Mouse (Mus musculus): ENCODE measurements around the gene Emx2. TPM values are rescaled to one million over a fixed set of nuclear protein-coding genes. Genes with fewer than 3 reads are reported as not detected.

The Emx2 gene
- polyA plus RNA-seq, 1 experiment from 2014 or later: 0.08 TPM

DNA sequence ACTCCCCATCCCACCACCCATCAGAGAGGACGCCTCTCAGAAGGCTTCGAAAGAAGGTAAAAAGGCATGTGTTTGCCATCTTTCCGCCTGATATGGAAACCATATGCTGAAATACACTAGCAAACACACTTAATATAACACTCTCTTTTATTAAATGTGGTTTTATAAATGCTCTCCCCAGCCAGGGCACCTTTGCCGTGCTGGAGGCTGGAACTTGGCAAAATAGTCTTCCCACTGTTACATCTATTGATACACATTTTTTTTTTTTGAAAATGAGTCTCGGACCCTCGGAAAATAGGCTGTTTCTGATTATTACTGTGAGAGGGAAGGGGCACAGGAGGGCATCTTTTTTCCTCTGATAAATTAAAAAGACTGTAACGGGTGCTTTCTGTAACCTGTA, 33.2 kb upstream of the Emx2 start:
- WGBS: 81% methylated on average over 7 of the region's 7 CpGs
- no peak overlapping the region for H3K4me2 ChIP-seq (replicated peaks; ENCODE audit: low read depth)
- no peaks in the 10 kb centered on the region for H3K27me3 ChIP-seq (ENCODE audit: control insufficient read depth, insufficient read depth, low read length)
- H3K9me3 ChIP-seq (ENCODE audit: control insufficient read depth, low read length): no peaks in the 10 kb centered on the region
- H3K4me3 ChIP-seq (ENCODE audit: low read depth, low read length): no peak overlapping the region
- H3K36me3 ChIP-seq (ENCODE audit: control insufficient read depth, insufficient read depth, low read length): no peaks in the 10 kb centered on the region
- H3K9ac ChIP-seq (ENCODE audit: low read length): no peak overlapping the region
- ATAC-seq (ENCODE audit: low FRiP score, low TSS enrichment) (no peak), DNase-seq (ENCODE audit: low spot score) (no peak)
- TF ChIP-seq EP300 (optimal IDR thresholded peaks at IDR 0.05): no peak
- TF ChIP-seq CTCF (IDR thresholded peaks at IDR 0.05; ENCODE audit: low read depth): no peak
- H3K27ac ChIP-seq (replicated peaks): no peak overlapping the region
- H3K4me1 ChIP-seq (replicated peaks; ENCODE audit: control insufficient read depth, insufficient read depth): no peaks in the 10 kb centered on the region

DNA sequence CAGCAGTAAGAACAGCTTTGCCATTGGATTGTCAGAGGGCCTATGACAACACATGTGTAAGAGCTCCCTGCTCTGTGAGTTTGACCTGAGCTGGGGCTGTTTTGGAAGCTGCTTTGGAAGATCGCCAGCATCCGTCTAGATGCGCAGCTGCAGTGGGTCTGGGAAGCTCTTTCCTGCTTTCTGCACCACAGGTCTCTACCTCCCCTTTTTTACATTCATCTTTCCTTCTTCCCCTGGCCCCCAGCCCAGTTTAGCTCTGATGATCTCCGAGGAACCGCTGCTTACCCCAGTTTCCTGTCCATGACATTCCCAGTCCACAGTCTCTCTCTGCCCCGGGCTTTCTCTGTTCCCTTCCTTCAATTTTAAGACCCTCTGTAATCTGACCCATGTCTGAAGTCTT, 25.9 kb upstream of the Emx2 start:
- Histone ChIP-seq H3K4me2 (replicated peaks; ENCODE audit: low read depth) (no peak overlapping the region), H3K27me3 (ENCODE audit: control insufficient read depth, insufficient read depth, low read length) (no peaks in the 10 kb centered on the region), H3K27ac (replicated peaks) (no peak overlapping the region), H3K9me3 (ENCODE audit: control insufficient read depth, low read length) (no peaks in the 10 kb centered on the region), H3K4me3 (ENCODE audit: low read depth, low read length) (no peak overlapping the region), H3K4me1 (replicated peaks; ENCODE audit: control insufficient read depth, insufficient read depth) (no peaks in the 10 kb centered on the region), H3K9ac (ENCODE audit: low read length) (no peak overlapping the region), H3K36me3 (ENCODE audit: control insufficient read depth, insufficient read depth, low read length) (no peaks in the 10 kb centered on the region)
- 33% methylated on average over 6 of the region's 6 CpGs for WGBS
- DNase-seq (ENCODE audit: low spot score) (no peak), ATAC-seq (ENCODE audit: low FRiP score, low TSS enrichment) (no peak)
- TF ChIP-seq EP300 (optimal IDR thresholded peaks at IDR 0.05) (no peak), CTCF (IDR thresholded peaks at IDR 0.05; ENCODE audit: low read depth) (no peak)

DNA sequence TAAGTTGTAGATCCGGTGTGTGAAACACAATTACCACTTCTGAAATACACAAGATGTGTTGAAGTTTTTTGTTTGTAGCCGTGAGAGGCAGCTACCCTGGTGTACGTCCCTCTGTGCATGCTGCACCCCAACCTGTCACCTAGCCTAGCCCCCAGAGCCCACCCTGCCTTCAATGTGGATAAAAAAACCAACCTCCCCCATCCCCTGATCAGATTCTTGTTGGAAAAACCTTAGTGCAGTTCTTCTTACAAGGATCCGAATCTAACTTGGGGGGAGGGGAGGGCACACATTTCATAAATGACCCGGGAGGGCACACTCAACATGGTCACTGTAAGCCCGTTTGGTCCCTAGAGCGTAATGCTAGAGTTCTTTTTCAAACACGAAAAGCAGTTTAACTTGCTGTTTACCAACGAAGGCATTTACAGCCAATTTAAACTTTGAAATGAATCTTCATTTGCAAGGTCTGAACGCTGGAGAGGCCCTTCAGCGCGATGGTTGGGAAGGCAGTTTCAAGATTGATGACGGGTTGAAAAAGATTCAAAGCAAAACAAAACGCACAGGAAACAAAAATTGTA, 7.5 kb upstream of the Emx2 start:
- H3K27me3 ChIP-seq (ENCODE audit: control insufficient read depth, insufficient read depth, low read length): peaks cover 45% of the 10 kb centered on the region
- no peaks in the 10 kb centered on the region for H3K36me3 ChIP-seq (ENCODE audit: control insufficient read depth, insufficient read depth, low read length)
- no peak overlapping the region for H3K4me2 ChIP-seq (replicated peaks; ENCODE audit: low read depth)
- 5% methylated on average over 14 of the region's 14 CpGs for WGBS
- no peaks in the 10 kb centered on the region for H3K4me1 ChIP-seq (replicated peaks; ENCODE audit: control insufficient read depth, insufficient read depth)
- H3K9ac ChIP-seq (ENCODE audit: low read length): no peak overlapping the region
- DNase-seq (ENCODE audit: low spot score) (no peak), ATAC-seq (ENCODE audit: low FRiP score, low TSS enrichment) (no peak)
- H3K27ac ChIP-seq (replicated peaks): no peak overlapping the region
- H3K9me3 ChIP-seq (ENCODE audit: control insufficient read depth, low read length): no peaks in the 10 kb centered on the region
- TF ChIP-seq CTCF (IDR thresholded peaks at IDR 0.05; ENCODE audit: low read depth) (no peak), EP300 (optimal IDR thresholded peaks at IDR 0.05) (no peak)
- H3K4me3 ChIP-seq (ENCODE audit: low read depth, low read length): no peak overlapping the region

DNA sequence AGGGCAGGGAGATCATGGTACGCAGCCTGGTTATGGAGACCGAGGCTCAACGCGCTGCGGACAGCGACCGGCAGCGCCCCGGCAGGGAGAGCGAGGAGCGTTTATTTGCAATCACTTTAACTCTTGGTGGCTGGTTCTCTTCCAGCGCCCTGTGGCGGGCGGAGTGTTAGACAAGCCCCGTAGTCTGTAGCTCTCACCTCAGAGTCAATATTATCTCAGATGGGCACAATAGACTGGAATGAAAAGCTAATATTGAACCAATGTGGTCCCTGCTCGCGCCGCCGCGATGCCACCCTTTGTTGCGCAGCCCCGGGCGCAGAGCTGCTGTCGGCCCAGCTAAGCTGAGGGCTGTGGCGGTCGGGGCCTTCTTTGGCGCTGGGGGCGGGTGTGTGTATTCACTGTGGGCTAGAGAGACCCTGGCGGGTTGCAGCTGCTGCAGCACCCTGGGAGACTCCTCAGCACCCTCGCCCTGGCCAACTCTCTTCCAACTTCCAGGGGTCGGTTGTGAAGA, 6.7 kb upstream of the Emx2 start:
- ATAC-seq (ENCODE audit: low FRiP score, low TSS enrichment): no peak
- no peak for DNase-seq (ENCODE audit: low spot score)
- H3K9ac ChIP-seq (ENCODE audit: low read length): no peak overlapping the region
- H3K27ac ChIP-seq (replicated peaks): no peak overlapping the region
- H3K36me3 ChIP-seq (ENCODE audit: control insufficient read depth, insufficient read depth, low read length): no peaks in the 10 kb centered on the region
- no peak for TF ChIP-seq EP300 (optimal IDR thresholded peaks at IDR 0.05)
- no peak for TF ChIP-seq CTCF (IDR thresholded peaks at IDR 0.05; ENCODE audit: low read depth)
- no peaks in the 10 kb centered on the region for H3K9me3 ChIP-seq (ENCODE audit: control insufficient read depth, low read length)
- 3% methylated on average over 31 of the region's 31 CpGs for WGBS
- H3K4me3 ChIP-seq (ENCODE audit: low read depth, low read length): no peak overlapping the region
- H3K4me1 ChIP-seq (replicated peaks; ENCODE audit: control insufficient read depth, insufficient read depth): no peaks in the 10 kb centered on the region
- H3K27me3 ChIP-seq (ENCODE audit: control insufficient read depth, insufficient read depth, low read length): peaks cover 48% of the 10 kb centered on the region
- no peak overlapping the region for H3K4me2 ChIP-seq (replicated peaks; ENCODE audit: low read depth)

DNA sequence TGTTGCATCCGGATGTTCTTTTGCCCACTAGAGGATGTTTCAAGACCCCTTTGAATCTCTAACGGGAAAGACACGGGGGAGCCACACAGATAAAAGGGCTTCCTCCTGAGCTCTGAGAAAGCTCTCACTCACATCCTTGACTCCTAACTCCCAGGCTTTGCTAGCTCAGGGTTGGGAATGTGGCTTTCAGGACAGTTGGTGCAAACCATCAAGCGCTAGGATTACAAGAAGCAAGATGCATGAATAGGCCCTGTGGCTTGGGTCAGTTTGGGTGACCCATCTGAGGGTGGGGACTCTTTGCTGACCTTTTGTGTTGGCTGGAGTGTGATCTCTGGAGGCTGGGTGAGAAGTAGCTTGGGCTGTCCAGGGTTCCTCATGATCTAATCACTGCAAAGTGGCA, 5.9 kb upstream of the Emx2 start:
- ATAC-seq (ENCODE audit: low FRiP score, low TSS enrichment) (no peak), DNase-seq (ENCODE audit: low spot score) (no peak)
- H3K36me3 ChIP-seq (ENCODE audit: control insufficient read depth, insufficient read depth, low read length): no peaks in the 10 kb centered on the region
- no peak overlapping the region for H3K4me2 ChIP-seq (replicated peaks; ENCODE audit: low read depth)
- H3K9me3 ChIP-seq (ENCODE audit: control insufficient read depth, low read length): no peaks in the 10 kb centered on the region
- H3K9ac ChIP-seq (ENCODE audit: low read length): no peak overlapping the region
- H3K27me3 ChIP-seq (ENCODE audit: control insufficient read depth, insufficient read depth, low read length): peaks cover 51% of the 10 kb centered on the region
- 5% methylated on average over 4 of the region's 4 CpGs for WGBS
- no peak overlapping the region for H3K4me3 ChIP-seq (ENCODE audit: low read depth, low read length)
- TF ChIP-seq EP300 (optimal IDR thresholded peaks at IDR 0.05) (no peak), CTCF (IDR thresholded peaks at IDR 0.05; ENCODE audit: low read depth) (no peak)
- no peak overlapping the region for H3K27ac ChIP-seq (replicated peaks)
- no peaks in the 10 kb centered on the region for H3K4me1 ChIP-seq (replicated peaks; ENCODE audit: control insufficient read depth, insufficient read depth)

DNA sequence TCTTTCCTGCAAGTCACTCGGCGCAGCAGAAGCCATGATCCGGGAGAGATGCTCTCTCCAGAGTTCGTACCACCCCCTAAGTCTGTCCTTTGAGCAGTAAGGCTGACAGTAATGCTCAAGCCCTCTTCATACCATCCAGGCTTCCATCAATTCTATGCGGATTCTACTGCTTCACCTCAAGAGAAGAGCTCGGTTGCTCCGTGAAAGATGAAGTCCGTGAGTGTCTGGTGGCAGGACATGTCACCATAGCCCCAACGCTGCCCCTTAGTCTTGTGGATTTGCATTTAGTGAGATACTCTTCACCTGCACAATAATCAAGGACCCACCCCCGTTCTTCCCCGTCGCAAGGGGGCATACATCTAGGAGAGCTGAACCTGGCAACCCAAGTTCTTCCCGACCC, 4.6 kb upstream of the Emx2 start:
- no peaks in the 10 kb centered on the region for H3K4me1 ChIP-seq (replicated peaks; ENCODE audit: control insufficient read depth, insufficient read depth)
- WGBS: 12% methylated on average over 13 of the region's 13 CpGs
- no peak overlapping the region for H3K27ac ChIP-seq (replicated peaks)
- H3K27me3 ChIP-seq (ENCODE audit: control insufficient read depth, insufficient read depth, low read length): peaks cover 52% of the 10 kb centered on the region
- DNase-seq (ENCODE audit: low spot score) (no peak), ATAC-seq (ENCODE audit: low FRiP score, low TSS enrichment) (no peak)
- no peak overlapping the region for H3K4me3 ChIP-seq (ENCODE audit: low read depth, low read length)
- TF ChIP-seq CTCF (IDR thresholded peaks at IDR 0.05; ENCODE audit: low read depth): no peak
- TF ChIP-seq EP300 (optimal IDR thresholded peaks at IDR 0.05): no peak
- H3K4me2 ChIP-seq (replicated peaks; ENCODE audit: low read depth): no peak overlapping the region
- no peaks in the 10 kb centered on the region for H3K9me3 ChIP-seq (ENCODE audit: control insufficient read depth, low read length)
- H3K9ac ChIP-seq (ENCODE audit: low read length): no peak overlapping the region
- H3K36me3 ChIP-seq (ENCODE audit: control insufficient read depth, insufficient read depth, low read length): no peaks in the 10 kb centered on the region

All from stomach, postnatal 0 days (tissue).